Mouse (Mus musculus): ENCODE results near the gene Kif5a. TPM values are rescaled to one million over a fixed set of nuclear protein-coding genes. Genes with fewer than 3 reads are reported as not detected.
"Not testable (repeated sequence)": the region's sequence is repeated elsewhere in the genome, so short reads cannot be mapped to it uniquely, and the experiment has no call there.

Gene Kif5a
- polyA plus RNA-seq (2012; rRNA removed): 377 and 378 TPM in 2 replicates

GRCm38 (mm10) chr10:127262548-127263398, at the start of gene Kif5a:
TSS of gene Kif5a (minus strand) at chr10:127263348.
- peak within 1 kb of the TSS; percentile 78 for H3K4me3 ChIP-seq (replicated peaks; ENCODE audit: insufficient read depth, low read depth, low read length)
- WGBS: under 1% methylated on average over 53 of the region's 53 CpGs
- H3K27ac ChIP-seq (ENCODE audit: insufficient read depth, low read length): peak within 1 kb of the TSS; percentile 79
- peaks cover 33% of the 10 kb centered on the region for H3K4me1 ChIP-seq (ENCODE audit: control insufficient read depth, insufficient read depth, low read length)
- no peaks in the 10 kb centered on the region for H3K27me3 ChIP-seq (ENCODE audit: control insufficient read depth, insufficient read depth, low read length)
- peak; percentile 88 for TF ChIP-seq POLR2A (IDR thresholded peaks at IDR 0.05; ENCODE audit: borderline replicate concordance, insufficient read depth, low read length)
- TF ChIP-seq CTCF (IDR thresholded peaks at IDR 0.05; ENCODE audit: borderline replicate concordance, insufficient read depth, low read depth, low read length): peak; percentile 16; the same call in 1 of the 2 replicates
- DNase-seq: peak; percentile 85 to 87

- no peak overlapping the region for H3K4me3 ChIP-seq (replicated peaks; ENCODE audit: insufficient read depth, low read depth, low read length)
- no peak for TF ChIP-seq CTCF (IDR thresholded peaks at IDR 0.05; ENCODE audit: borderline replicate concordance, insufficient read depth, low read depth, low read length)
- no peak for TF ChIP-seq POLR2A (IDR thresholded peaks at IDR 0.05; ENCODE audit: borderline replicate concordance, insufficient read depth, low read length)
- no peaks in the 10 kb centered on the region for H3K4me1 ChIP-seq (ENCODE audit: control insufficient read depth, insufficient read depth, low read length)
- no peak for DNase-seq
- H3K27ac ChIP-seq (ENCODE audit: insufficient read depth, low read length): no peak overlapping the region
- no peaks in the 10 kb centered on the region for H3K27me3 ChIP-seq (ENCODE audit: control insufficient read depth, insufficient read depth, low read length)
- 70% methylated on average over 4 of the region's 4 CpGs for whole genome bisulfite sequencing
Observed at GRCm38 (mm10) chr10:127312858-127313257, 49.7 kb upstream of the Kif5a start.

DNA sequence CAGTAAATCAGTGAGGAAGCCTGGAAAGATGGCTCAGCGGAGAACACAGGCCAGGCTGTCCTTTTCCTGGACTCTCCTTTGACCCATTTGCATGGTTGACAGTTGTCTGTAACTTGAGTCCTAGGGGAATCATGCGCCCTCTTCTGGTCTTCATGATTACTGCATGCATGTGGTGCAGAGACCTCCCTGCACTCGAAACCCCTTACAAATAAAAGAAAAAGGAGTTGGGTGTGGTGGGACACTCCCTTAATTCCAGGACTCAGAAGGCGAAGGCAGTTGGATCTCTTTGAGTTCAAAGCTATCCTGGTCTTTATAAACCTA, 49.2 kb upstream of the Kif5a start:
- peak; percentile 80 to 85 for DNase-seq
- TF ChIP-seq CTCF (IDR thresholded peaks at IDR 0.05; ENCODE audit: borderline replicate concordance, insufficient read depth, low read depth, low read length) (peak; percentile 75; the same call in 1 of the 2 replicates), POLR2A (IDR thresholded peaks at IDR 0.05; ENCODE audit: borderline replicate concordance, insufficient read depth, low read length) (no peak)
- no peaks in the 10 kb centered on the region for H3K4me1 ChIP-seq (ENCODE audit: control insufficient read depth, insufficient read depth, low read length)
- H3K4me3 ChIP-seq (replicated peaks; ENCODE audit: insufficient read depth, low read depth, low read length): peak overlapping the region; percentile 91
- no peaks in the 10 kb centered on the region for H3K27me3 ChIP-seq (ENCODE audit: control insufficient read depth, insufficient read depth, low read length)
- 0% methylated on average over 4 of the region's 4 CpGs for WGBS
- peak overlapping the region; percentile 23; the same call in 1 of the 2 replicates for H3K27ac ChIP-seq (ENCODE audit: insufficient read depth, low read length)

DNA sequence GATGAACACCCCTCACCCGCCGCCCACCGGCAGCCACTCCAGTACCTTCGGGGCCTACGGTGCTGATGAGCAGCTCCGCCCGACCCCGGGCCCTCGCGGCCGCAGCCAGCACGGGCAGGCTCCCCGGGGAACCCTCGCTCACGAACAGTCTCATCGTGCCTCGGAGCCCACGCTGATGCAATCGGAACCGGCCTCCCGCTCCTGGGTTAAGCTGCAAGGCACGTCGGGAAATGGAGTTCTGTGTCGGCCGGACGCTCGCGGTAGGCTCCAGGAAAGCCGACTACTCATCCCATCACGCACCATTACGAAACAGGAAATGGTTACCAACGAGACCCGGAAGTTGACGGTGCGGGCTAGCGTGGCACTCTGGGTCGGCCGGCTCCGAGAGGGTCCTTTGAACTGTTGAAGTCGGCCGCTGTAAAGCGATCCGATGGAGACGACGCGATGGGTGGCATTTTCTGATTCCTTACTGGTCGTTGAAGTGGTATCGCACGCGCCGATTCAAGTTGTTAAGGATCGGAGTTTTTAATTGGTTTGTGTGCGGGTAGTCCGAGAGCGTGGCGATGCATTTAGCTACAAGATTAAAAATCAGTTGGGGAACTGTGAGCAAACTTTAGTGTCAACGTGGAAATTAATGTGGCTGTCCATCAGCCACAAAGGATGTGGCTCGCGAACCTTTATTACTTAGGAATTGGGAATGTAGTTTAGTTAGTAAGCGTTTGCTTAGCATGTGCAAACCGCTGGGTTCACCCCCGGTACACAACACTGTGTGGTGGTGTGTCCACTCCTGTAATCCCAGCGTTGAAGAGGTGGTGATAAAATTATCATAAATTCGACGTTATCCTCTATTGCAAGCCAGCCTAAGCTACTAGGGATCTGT, 48.6 kb upstream of the Kif5a start, which contains the start of gene Mars:
Gene Mars (minus strand): TSS at position 311 of the 880 bp plus-strand sequence.
- TF ChIP-seq CTCF (IDR thresholded peaks at IDR 0.05; ENCODE audit: borderline replicate concordance, insufficient read depth, low read depth, low read length): no peak
- peak; percentile 68; the same call in 1 of the 2 replicates for TF ChIP-seq POLR2A (IDR thresholded peaks at IDR 0.05; ENCODE audit: borderline replicate concordance, insufficient read depth, low read length)
- no peaks in the 10 kb centered on the region for H3K4me1 ChIP-seq (ENCODE audit: control insufficient read depth, insufficient read depth, low read length)
- WGBS: under 1% methylated on average over 65 of the region's 65 CpGs
- peak; percentile 95 to 97 for DNase-seq
- H3K27ac ChIP-seq (ENCODE audit: insufficient read depth, low read length): peak within 1 kb of the TSS; percentile 61
- peak within 1 kb of the TSS; percentile 91 for H3K4me3 ChIP-seq (replicated peaks; ENCODE audit: insufficient read depth, low read depth, low read length)
- no peaks in the 10 kb centered on the region for H3K27me3 ChIP-seq (ENCODE audit: control insufficient read depth, insufficient read depth, low read length)

GRCm38 (mm10) chr10:127310523-127311475, 47.7 kb upstream of the Kif5a start:
- TF ChIP-seq CTCF (IDR thresholded peaks at IDR 0.05; ENCODE audit: borderline replicate concordance, insufficient read depth, low read depth, low read length) (no peak), POLR2A (IDR thresholded peaks at IDR 0.05; ENCODE audit: borderline replicate concordance, insufficient read depth, low read length) (no peak)
- no peak for DNase-seq
- H3K27me3 ChIP-seq (ENCODE audit: control insufficient read depth, insufficient read depth, low read length): no peaks in the 10 kb centered on the region
- peak overlapping the region; percentile 91 for H3K4me3 ChIP-seq (replicated peaks; ENCODE audit: insufficient read depth, low read depth, low read length)
- no peaks in the 10 kb centered on the region for H3K4me1 ChIP-seq (ENCODE audit: control insufficient read depth, insufficient read depth, low read length)
- H3K27ac ChIP-seq (ENCODE audit: insufficient read depth, low read length): peak overlapping the region; percentile 61
- 35% methylated on average over 23 of the region's 23 CpGs for WGBS

DNA sequence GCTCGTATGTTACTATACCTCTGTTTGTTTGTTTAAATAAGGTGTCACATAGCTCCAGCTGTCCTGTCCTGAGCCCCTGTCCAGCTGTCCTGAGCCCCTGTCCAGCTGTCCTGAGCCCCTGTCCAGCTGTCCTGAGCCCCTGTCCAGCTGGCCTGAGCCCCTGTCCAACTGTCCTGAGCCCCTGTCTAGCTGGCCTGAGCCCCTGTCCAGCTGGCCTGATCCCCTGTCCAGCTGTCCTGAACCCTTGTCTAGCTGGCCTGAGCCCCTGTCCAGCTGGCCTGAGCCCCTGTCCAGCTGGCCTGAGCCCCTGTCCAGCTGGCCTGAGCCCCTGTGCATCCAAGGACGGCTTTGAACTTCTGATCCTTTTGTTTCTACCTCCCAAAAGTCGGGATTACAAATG, 46.0 kb upstream of the Kif5a start:
- 51% methylated on average over 3 of the region's 3 CpGs for WGBS
- not testable (repeated sequence) for DNase-seq; H3K27ac ChIP-seq (ENCODE audit: insufficient read depth, low read length); H3K4me3 ChIP-seq (replicated peaks; ENCODE audit: insufficient read depth, low read depth, low read length); H3K4me1 ChIP-seq (ENCODE audit: control insufficient read depth, insufficient read depth, low read length); H3K27me3 ChIP-seq (ENCODE audit: control insufficient read depth, insufficient read depth, low read length)

DNA sequence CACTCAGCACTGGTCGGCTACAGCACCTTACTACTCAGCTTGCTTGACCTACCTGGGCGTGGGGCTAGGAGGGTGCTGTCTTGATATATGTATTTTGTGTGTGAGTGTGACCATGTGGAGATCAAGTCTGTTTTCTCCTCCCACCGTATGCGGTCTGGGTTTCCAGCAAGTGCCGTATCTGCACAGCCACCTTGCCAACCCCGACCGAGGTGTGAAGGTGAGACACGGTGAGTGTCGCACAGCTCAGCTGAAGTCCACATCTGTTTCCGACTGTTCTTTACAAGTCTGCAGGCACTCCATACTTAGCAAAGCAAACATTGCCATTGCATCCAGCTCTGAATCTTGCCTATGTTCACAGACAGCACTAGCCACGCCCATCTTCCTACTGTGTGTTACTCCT, 40.0 kb upstream of the Kif5a start:
- WGBS: 93% methylated on average over 11 of the region's 11 CpGs

More for the DNA sequence above, 40.0 kb upstream of the Kif5a start:
- Histone ChIP-seq H3K4me1 (ENCODE audit: control insufficient read depth, insufficient read depth, low read length) (no peaks in the 10 kb centered on the region), H3K27me3 (ENCODE audit: control insufficient read depth, insufficient read depth, low read length) (no peaks in the 10 kb centered on the region), H3K4me3 (replicated peaks; ENCODE audit: insufficient read depth, low read depth, low read length) (no peak overlapping the region), H3K27ac (ENCODE audit: insufficient read depth, low read length) (no peak overlapping the region)
- TF ChIP-seq CTCF (IDR thresholded peaks at IDR 0.05; ENCODE audit: borderline replicate concordance, insufficient read depth, low read depth, low read length): no peak
- TF ChIP-seq POLR2A (IDR thresholded peaks at IDR 0.05; ENCODE audit: borderline replicate concordance, insufficient read depth, low read length): no peak
- no peak for DNase-seq

Data from cerebellum, adult 2 months (tissue).